Mouse (Mus musculus): ENCODE results near the gene A630001G21Rik. TPM values are rescaled to one million over a fixed set of nuclear protein-coding genes. Genes with fewer than 3 reads are reported as not detected.

Gene A630001G21Rik
- polyA plus RNA-seq, 1 experiment from 2014 or later: 0.94 TPM

DNA sequence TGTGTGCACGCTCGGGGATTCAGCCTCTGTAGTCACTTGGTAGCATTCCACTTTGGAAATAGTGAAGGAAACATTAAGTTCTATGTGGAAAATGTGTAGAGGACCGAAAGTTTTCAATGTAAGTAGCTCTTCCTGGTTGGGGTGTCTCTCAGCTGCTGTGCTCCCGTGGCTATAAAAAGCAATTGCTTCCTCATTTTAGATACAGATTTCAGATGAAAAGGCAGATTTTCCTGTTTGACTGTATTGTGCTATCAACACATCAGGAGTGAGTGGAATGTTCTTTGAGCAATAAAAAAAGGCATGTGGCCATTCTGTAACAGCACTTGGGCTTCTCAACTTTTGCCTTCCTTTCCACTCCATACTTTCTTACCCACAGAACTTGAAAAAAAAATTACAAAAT lies 30.8 kb upstream of the A630001G21Rik start:
- no peak for DNase-seq (ENCODE audit: low spot score)
- H3K4me3 ChIP-seq (ENCODE audit: low read depth, low read length): no peak overlapping the region
- WGBS: 84% methylated on average over 4 of the region's 4 CpGs
- ATAC-seq (ENCODE audit: insufficient read depth, low FRiP score, low TSS enrichment): no peak
- H3K36me3 ChIP-seq (ENCODE audit: control insufficient read depth, insufficient read depth, low read length): no peaks in the 10 kb centered on the region
- no peak overlapping the region for H3K27ac ChIP-seq (ENCODE audit: low read depth, low read length)
- H3K4me1 ChIP-seq (ENCODE audit: control insufficient read depth, insufficient read depth, low read length): no peaks in the 10 kb centered on the region
- H3K27me3 ChIP-seq (ENCODE audit: control insufficient read depth, insufficient read depth, low read length): no peaks in the 10 kb centered on the region
- no peak overlapping the region for H3K4me2 ChIP-seq (ENCODE audit: low read depth)
- no peaks in the 10 kb centered on the region for H3K9me3 ChIP-seq (ENCODE audit: control insufficient read depth, low read length)
- H3K9ac ChIP-seq (ENCODE audit: low read length): no peak overlapping the region

DNA sequence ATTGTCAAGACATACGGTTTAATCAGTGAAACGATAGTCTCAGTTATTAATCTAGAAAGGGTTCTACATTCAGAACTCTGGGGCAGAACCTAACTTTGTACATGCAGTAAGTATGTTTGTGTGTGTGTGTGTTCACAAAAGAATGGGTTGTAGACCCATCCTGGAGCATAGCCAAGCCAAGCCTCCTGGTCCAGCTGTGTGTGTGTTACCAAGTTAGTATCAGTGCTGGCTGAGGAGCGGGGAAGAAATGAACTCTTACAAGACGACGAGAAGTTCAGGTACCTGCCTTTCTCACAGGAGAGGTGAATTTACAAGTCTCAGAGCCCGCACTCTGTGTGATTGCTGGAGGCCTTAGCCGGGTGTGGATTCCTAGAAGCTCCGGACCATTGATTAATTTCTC lies 26.1 kb upstream of the A630001G21Rik start:
- Histone ChIP-seq H3K27ac (ENCODE audit: low read depth, low read length) (no peak overlapping the region), H3K4me2 (ENCODE audit: low read depth) (no peak overlapping the region), H3K4me3 (ENCODE audit: low read depth, low read length) (no peak overlapping the region), H3K9me3 (ENCODE audit: control insufficient read depth, low read length) (no peaks in the 10 kb centered on the region), H3K36me3 (ENCODE audit: control insufficient read depth, insufficient read depth, low read length) (no peaks in the 10 kb centered on the region), H3K27me3 (ENCODE audit: control insufficient read depth, insufficient read depth, low read length) (no peaks in the 10 kb centered on the region), H3K9ac (ENCODE audit: low read length) (no peak overlapping the region), H3K4me1 (ENCODE audit: control insufficient read depth, insufficient read depth, low read length) (no peaks in the 10 kb centered on the region)
- WGBS: 92% methylated on average over 8 of the region's 8 CpGs
- ATAC-seq (ENCODE audit: insufficient read depth, low FRiP score, low TSS enrichment) (no peak), DNase-seq (ENCODE audit: low spot score) (no peak)

DNA sequence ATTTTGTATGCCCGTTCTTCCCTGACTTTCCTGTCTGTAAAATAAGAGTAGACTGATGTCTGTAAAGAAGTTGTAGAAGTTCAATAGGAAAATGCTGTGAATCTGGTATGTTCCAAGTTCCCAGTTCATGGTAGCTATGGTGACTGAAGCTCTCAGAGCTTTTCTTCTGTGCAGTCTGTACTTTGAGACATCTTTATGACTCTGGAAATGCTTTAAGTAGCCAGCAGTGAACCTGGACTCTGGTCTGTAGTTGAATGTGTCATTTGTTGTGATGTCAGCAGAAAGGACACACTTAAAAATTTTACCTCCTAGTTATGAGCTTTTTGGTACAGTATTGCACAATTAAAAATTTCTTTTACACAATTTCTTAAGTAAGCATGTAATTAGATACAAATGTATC lies 24.1 kb upstream of the A630001G21Rik start:
- Histone ChIP-seq H3K27me3 (ENCODE audit: control insufficient read depth, insufficient read depth, low read length) (no peaks in the 10 kb centered on the region), H3K36me3 (ENCODE audit: control insufficient read depth, insufficient read depth, low read length) (no peaks in the 10 kb centered on the region), H3K4me3 (ENCODE audit: low read depth, low read length) (no peak overlapping the region), H3K9ac (ENCODE audit: low read length) (no peak overlapping the region), H3K9me3 (ENCODE audit: control insufficient read depth, low read length) (no peaks in the 10 kb centered on the region), H3K27ac (ENCODE audit: low read depth, low read length) (no peak overlapping the region), H3K4me1 (ENCODE audit: control insufficient read depth, insufficient read depth, low read length) (no peaks in the 10 kb centered on the region), H3K4me2 (ENCODE audit: low read depth) (no peak overlapping the region)
- DNase-seq (ENCODE audit: low spot score) (no peak), ATAC-seq (ENCODE audit: insufficient read depth, low FRiP score, low TSS enrichment) (no peak)
- WGBS: 94% methylated on average over 1 of the region's 1 CpGs

DNA sequence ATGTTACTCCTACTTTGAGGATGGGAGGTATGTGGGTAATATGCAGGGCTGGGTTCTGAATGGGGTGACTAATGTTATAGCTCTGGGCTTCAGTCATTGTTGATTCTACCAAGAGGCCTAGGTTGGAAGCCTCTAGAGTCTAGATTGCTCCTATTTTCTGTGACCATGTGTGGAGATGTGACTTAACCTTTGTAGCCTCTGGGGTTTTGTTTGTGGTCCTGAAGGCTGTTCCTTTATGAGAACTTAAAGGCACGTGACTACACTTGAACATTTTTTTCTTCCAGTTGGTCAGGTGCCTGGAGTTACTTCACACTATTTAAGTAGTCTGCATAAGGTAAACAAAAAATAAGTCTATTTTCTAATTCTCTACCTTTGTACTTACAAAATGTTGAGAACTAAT lies 21.3 kb upstream of the A630001G21Rik start:
- DNase-seq (ENCODE audit: low spot score) (no peak), ATAC-seq (ENCODE audit: insufficient read depth, low FRiP score, low TSS enrichment) (no peak)
- H3K4me1 ChIP-seq (ENCODE audit: control insufficient read depth, insufficient read depth, low read length): 0 out of 2 replicates have a peak, but pooled peaks cover 4% of the 10 kb centered on the region
- no peak overlapping the region for H3K27ac ChIP-seq (ENCODE audit: low read depth, low read length)
- no peak overlapping the region for H3K4me2 ChIP-seq (ENCODE audit: low read depth)
- H3K9ac ChIP-seq (ENCODE audit: low read length): no peak overlapping the region
- no peaks in the 10 kb centered on the region for H3K9me3 ChIP-seq (ENCODE audit: control insufficient read depth, low read length)
- H3K4me3 ChIP-seq (ENCODE audit: low read depth, low read length): no peak overlapping the region
- 83% methylated on average over 1 of the region's 1 CpGs for WGBS
- H3K36me3 ChIP-seq (ENCODE audit: control insufficient read depth, insufficient read depth, low read length): no peaks in the 10 kb centered on the region
- H3K27me3 ChIP-seq (ENCODE audit: control insufficient read depth, insufficient read depth, low read length): no peaks in the 10 kb centered on the region

DNA sequence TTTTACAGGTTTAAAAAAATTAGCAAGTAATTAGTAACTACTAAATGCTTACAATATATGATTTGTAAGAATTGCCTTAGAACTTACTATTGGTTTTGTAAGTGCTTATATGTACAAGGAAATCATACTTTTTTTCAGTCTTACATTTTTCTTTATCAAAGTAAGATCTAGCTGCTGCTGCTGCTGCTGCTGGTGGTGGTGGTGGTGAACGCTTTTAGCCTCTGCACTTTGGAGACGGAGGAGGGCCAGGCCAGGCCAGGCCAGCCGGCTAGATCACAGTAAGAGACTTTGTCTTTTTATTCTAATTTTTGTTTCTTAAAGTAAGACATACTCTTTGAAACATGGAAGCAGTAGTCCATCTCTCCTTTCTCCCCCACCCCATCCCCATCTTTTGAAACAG lies 16.8 kb upstream of the A630001G21Rik start:
- 0 out of 2 replicates have a peak, but pooled peaks cover 7% of the 10 kb centered on the region for H3K4me1 ChIP-seq (ENCODE audit: control insufficient read depth, insufficient read depth, low read length)
- 84% methylated on average over 3 of the region's 3 CpGs for WGBS
- DNase-seq (ENCODE audit: low spot score) (no peak), ATAC-seq (ENCODE audit: insufficient read depth, low FRiP score, low TSS enrichment) (no peak)
- H3K4me2 ChIP-seq (ENCODE audit: low read depth): no peak overlapping the region
- H3K9ac ChIP-seq (ENCODE audit: low read length): no peak overlapping the region
- H3K4me3 ChIP-seq (ENCODE audit: low read depth, low read length): no peak overlapping the region
- H3K27me3 ChIP-seq (ENCODE audit: control insufficient read depth, insufficient read depth, low read length): no peaks in the 10 kb centered on the region
- H3K9me3 ChIP-seq (ENCODE audit: control insufficient read depth, low read length): no peaks in the 10 kb centered on the region
- H3K27ac ChIP-seq (ENCODE audit: low read depth, low read length): no peak overlapping the region
- H3K36me3 ChIP-seq (ENCODE audit: control insufficient read depth, insufficient read depth, low read length): no peaks in the 10 kb centered on the region

DNA sequence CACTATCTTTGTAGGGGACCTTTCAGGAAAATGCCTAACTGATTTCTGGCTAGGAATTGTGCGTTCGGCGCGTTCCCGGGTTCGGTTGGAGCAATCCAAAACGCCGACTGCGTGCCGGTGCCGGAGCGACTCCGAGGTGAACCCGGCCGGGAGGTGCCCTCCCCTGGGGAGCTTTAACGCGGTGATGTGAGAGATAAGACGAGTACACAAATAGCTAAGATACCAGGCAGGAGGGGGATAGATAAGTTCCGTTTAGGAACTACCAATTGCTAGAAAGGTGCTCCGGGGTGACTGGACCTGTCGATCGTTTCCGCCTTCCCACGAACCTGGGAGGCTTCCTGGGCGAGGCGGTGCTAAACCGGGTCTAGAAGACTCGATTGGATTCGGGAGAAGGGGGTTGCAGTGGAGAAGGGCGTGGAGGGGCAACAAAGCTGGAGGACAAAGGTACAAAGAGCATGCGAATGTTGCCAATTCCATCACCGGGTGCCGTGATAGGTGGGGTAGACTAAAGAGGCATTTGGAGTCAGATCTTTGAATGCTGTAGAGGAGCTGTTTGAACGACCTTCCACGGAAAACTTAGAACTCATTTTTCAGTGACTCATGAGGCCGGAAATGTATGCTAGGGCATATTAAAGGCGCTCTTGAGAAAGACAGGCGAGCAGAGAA lies 15.8 kb upstream of the A630001G21Rik start:
- H3K27me3 ChIP-seq (ENCODE audit: control insufficient read depth, insufficient read depth, low read length): no peaks in the 10 kb centered on the region
- peak overlapping the region; percentile 94 for H3K27ac ChIP-seq (ENCODE audit: low read depth, low read length)
- H3K4me3 ChIP-seq (ENCODE audit: low read depth, low read length): peak overlapping the region; percentile 96
- under 1% methylated on average over 38 of the region's 38 CpGs for WGBS
- ATAC-seq (ENCODE audit: insufficient read depth, low FRiP score, low TSS enrichment) (peak; percentile 20; the same call in 1 of the 2 replicates), DNase-seq (ENCODE audit: low spot score) (peak; percentile 59)
- H3K9ac ChIP-seq (ENCODE audit: low read length): peak overlapping the region; percentile 98
- 0 out of 2 replicates have a peak, but pooled peaks cover 7% of the 10 kb centered on the region for H3K4me1 ChIP-seq (ENCODE audit: control insufficient read depth, insufficient read depth, low read length)
- H3K36me3 ChIP-seq (ENCODE audit: control insufficient read depth, insufficient read depth, low read length): no peaks in the 10 kb centered on the region
- H3K4me2 ChIP-seq (ENCODE audit: low read depth): peak overlapping the region; percentile 70
- H3K9me3 ChIP-seq (ENCODE audit: control insufficient read depth, low read length): no peaks in the 10 kb centered on the region

DNA sequence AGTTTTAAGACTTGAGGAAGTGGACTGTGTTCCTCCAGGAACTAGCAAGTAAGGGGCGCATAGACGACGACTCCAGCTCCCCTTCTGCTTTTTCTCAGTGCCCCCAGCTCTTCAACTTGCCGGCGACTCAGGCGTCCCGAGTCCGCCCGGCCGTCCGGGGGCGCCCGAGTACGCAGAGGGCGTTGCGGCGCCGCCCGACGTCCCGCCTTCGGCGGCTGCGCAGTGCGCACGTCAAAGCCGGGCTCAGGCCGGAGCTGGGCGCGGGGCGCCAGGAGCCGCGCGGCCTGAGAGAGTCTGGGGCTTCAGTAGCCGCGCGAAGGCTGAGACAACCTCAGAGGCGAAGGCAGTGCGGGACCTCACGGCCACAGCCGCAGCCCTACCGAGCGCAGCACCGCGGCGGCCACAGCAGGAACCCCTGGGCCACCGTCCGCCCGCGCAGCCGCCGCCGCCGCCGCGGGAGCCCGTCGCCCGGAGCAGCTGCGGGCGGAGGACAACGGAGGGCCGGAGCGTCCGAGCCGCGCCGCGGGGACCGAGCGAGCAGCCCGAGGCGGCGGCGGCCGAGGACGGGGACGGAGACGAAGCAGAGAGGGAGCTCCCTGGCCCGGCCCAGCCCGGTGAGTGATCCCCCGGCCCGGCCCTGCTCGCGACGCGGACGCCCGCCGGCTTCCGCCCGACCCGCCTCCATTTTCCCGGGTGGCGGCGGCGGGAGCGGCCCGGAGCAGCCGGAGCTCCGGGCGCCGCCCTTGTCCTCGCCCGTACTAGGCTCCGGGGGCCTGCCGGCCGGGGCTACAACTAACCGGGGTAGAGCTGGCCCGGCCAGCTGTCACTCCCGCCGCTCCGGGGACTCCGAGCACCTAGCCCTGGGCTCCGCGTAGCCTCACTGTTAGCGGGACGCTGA lies 15.0 kb upstream of the A630001G21Rik start, which contains the start of gene Cab39:
Gene Cab39 (plus strand): TSS at position 234 of the 898 bp plus-strand sequence.
- under 1% methylated on average over 79 of the region's 118 CpGs for WGBS
- H3K4me1 ChIP-seq (ENCODE audit: control insufficient read depth, insufficient read depth, low read length): 0 out of 2 replicates have a peak, but pooled peaks cover 7% of the 10 kb centered on the region
- no peaks in the 10 kb centered on the region for H3K27me3 ChIP-seq (ENCODE audit: control insufficient read depth, insufficient read depth, low read length)
- peak within 1 kb of the TSS; percentile 70 for H3K4me2 ChIP-seq (ENCODE audit: low read depth)
- ATAC-seq (ENCODE audit: insufficient read depth, low FRiP score, low TSS enrichment): peak; percentile 92
- H3K9ac ChIP-seq (ENCODE audit: low read length): peak within 1 kb of the TSS; percentile 98
- H3K27ac ChIP-seq (ENCODE audit: low read depth, low read length): peak within 1 kb of the TSS; percentile 94
- DNase-seq (ENCODE audit: low spot score): peak; percentile 95
- H3K4me3 ChIP-seq (ENCODE audit: low read depth, low read length): peak within 1 kb of the TSS; percentile 96
- H3K36me3 ChIP-seq (ENCODE audit: control insufficient read depth, insufficient read depth, low read length): no peaks in the 10 kb centered on the region
- H3K9me3 ChIP-seq (ENCODE audit: control insufficient read depth, low read length): no peaks in the 10 kb centered on the region

DNA sequence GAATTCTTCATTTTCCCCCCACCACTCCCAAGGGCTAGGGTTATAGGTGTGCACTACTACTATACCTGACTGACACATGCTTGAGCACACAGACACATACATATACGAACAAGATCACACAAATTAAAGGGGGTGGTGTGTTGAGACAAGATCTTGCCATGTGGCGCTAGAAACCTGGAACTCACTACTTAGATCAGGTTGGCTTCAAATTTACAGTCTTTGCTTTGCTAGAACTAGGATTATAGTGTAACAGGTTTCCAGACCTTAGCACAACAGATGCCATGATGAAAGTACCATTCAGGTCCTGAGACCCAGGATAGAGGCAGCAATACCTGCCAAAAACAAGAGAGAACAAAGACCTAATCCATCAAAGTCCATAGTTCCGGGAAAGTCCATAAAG lies 13.0 kb upstream of the A630001G21Rik start:
- DNase-seq (ENCODE audit: low spot score): no peak
- Histone ChIP-seq H3K9me3 (ENCODE audit: control insufficient read depth, low read length) (no peaks in the 10 kb centered on the region), H3K27me3 (ENCODE audit: control insufficient read depth, insufficient read depth, low read length) (no peaks in the 10 kb centered on the region), H3K4me3 (ENCODE audit: low read depth, low read length) (no peak overlapping the region), H3K4me2 (ENCODE audit: low read depth) (no peak overlapping the region), H3K27ac (ENCODE audit: low read depth, low read length) (no peak overlapping the region), H3K36me3 (ENCODE audit: control insufficient read depth, insufficient read depth, low read length) (no peaks in the 10 kb centered on the region), H3K4me1 (ENCODE audit: control insufficient read depth, insufficient read depth, low read length) (0 out of 2 replicates have a peak, but pooled peaks cover 7% of the 10 kb centered on the region), H3K9ac (ENCODE audit: low read length) (no peak overlapping the region)
- ATAC-seq (ENCODE audit: insufficient read depth, low FRiP score, low TSS enrichment): no peak
- 85% methylated on average over 3 of the region's 3 CpGs for WGBS

Measured in neural tube, embryonic 11.5 days (tissue).